Mouse (Mus musculus) E14TG2a.4 (cell line): ENCODE measurements around the gene Slc25a19.

Experiments used
- CTCF ChIP-seq: conservative IDR thresholded peaks from 2 replicates; pipeline ENCODE4 v1.5.1; 2014; ENCODE audit warnings: low read length
- NANOG ChIP-seq: IDR thresholded peaks from 2 replicates; pipeline ENCODE4 v1.6.1; 2014; ENCODE audit warnings: borderline replicate concordance, low read length, mixed read lengths

GRCm38 (mm10) chr11:115646439-115646838 is 18.3 kb upstream of the Slc25a19 start:
- TF ChIP-seq NANOG = no peak
- TF ChIP-seq CTCF = no peak
